Mouse (Mus musculus) urinary bladder, adult 18-20 months (tissue): Measurements from ENCODE around the gene Dusp8.

Experiments
- DNase-seq, 2 experiments: peaks; one replicate each; pipeline ENCODE4 v3.0.0; 2022; ENCODE audit warnings: low spot score in 2 of 2, mixed read lengths in 2 of 2

The Dusp8 gene

GRCm38 (mm10) chr7:142086159-142086905 lies 9.3 kb downstream of the Dusp8 start:
- DNase-seq: no peak

- peak in 1 of 2 experiments; percentile 48 for DNase-seq
Measured at GRCm38 (mm10) chr7:142084820-142085219, 10.8 kb downstream of the Dusp8 start.

- no peak for DNase-seq
Measured at GRCm38 (mm10) chr7:142084395-142084794, 11.2 kb downstream of the Dusp8 start.

- DNase-seq: peak in 1 of 2 experiments; percentile 76
Measured at GRCm38 (mm10) chr7:142083588-142084317, 11.9 kb downstream of the Dusp8 start.

GRCm38 (mm10) chr7:142082607-142083006 lies 13.0 kb downstream of the Dusp8 start:
- no peak for DNase-seq

GRCm38 (mm10) chr7:142082179-142082578 lies 13.5 kb downstream of the Dusp8 start:
- no peak for DNase-seq

GRCm38 (mm10) chr7:142081736-142082135 lies 13.9 kb downstream of the Dusp8 start:
- DNase-seq: no peak

GRCm38 (mm10) chr7:142080876-142081275 lies 14.8 kb downstream of the Dusp8 start:
- no peak for DNase-seq

- no peak for DNase-seq
Measured at GRCm38 (mm10) chr7:142079365-142079764, 16.3 kb downstream of the Dusp8 start.

GRCm38 (mm10) chr7:142077138-142077537 lies 18.5 kb downstream of the Dusp8 start:
- no peak for DNase-seq

GRCm38 (mm10) chr7:142074146-142074886 lies 21.3 kb downstream of the Dusp8 start:
- no peak for DNase-seq

- no peak for DNase-seq
Measured at GRCm38 (mm10) chr7:142071717-142072116, 23.9 kb downstream of the Dusp8 start.

GRCm38 (mm10) chr7:142071212-142071578 lies 24.4 kb downstream of the Dusp8 start:
- DNase-seq: no peak

- DNase-seq: peak in 1 of 2 experiments; percentile 77
Measured at GRCm38 (mm10) chr7:142070458-142071211, 25.0 kb downstream of the Dusp8 start.

GRCm38 (mm10) chr7:142068429-142068828 lies 27.2 kb downstream of the Dusp8 start:
- no peak for DNase-seq

GRCm38 (mm10) chr7:142060931-142061565 lies 34.6 kb downstream of the Dusp8 start, which contains the start of gene Mob2:
Gene Mob2 (minus strand): TSS chr7:142061065.
- peak; percentile 84 to 87 for DNase-seq

GRCm38 (mm10) chr7:142060185-142060930 lies 35.3 kb downstream of the Dusp8 start:
- no peak for DNase-seq

GRCm38 (mm10) chr7:142059024-142059423 lies 36.6 kb downstream of the Dusp8 start:
- DNase-seq: no peak

- no peak for DNase-seq
Measured at GRCm38 (mm10) chr7:142057121-142057520, 38.5 kb downstream of the Dusp8 start.

- no peak for DNase-seq
Measured at GRCm38 (mm10) chr7:142056601-142057061, 39.0 kb downstream of the Dusp8 start.
